Mouse (Mus musculus): ENCODE measurements around the gene Col15a1.

- TF ChIP-seq HCFC1 (IDR thresholded peaks at IDR 0.05; ENCODE audit: borderline replicate concordance, insufficient read depth, low read length), result no peak
- no peak for TF ChIP-seq CHD2 (IDR thresholded peaks at IDR 0.05; ENCODE audit: low read depth, low read length)
Observed at GRCm38 (mm10) chr4:47354304-47354703, 146.3 kb downstream of the Col15a1 start.

Data from ES-E14 (cell line).